Mouse (Mus musculus): Measurements from ENCODE around the gene Fam205a4. TPM values are rescaled to one million over a fixed set of nuclear protein-coding genes. Genes with fewer than 3 reads are reported as not detected.

Fam205a4 gene
- not detected for total RNA-seq (2023)

GRCm38 (mm10) chr4:41965758-41966157 is at the start of gene Fam205a4:
Gene Fam205a4, plus strand, starts transcription at chr4:41966058.

GRCm38 (mm10) chr4:41941272-41941671 is 24.6 kb upstream of the Fam205a4 start, which contains the start of gene Gm20878:
Gene Gm20878, plus strand, starts transcription at chr4:41941572.

Other genes starting within 250 kb of the Fam205a4 start
- 10 to 100 TPM; 61.7 to 62.9 TPM for gene Dctn3, start 242.9 kb upstream of the Fam205a4 start, total RNA-seq (2023)
- not detected for gene Arid3c, start 234.9 kb upstream of the Fam205a4 start, total RNA-seq (2023)
- gene Galt, start 210.8 kb upstream of the Fam205a4 start, total RNA-seq (2023) = 10 to 100 TPM; 35.1 to 40.0 TPM
- 10 to 100 TPM; 38.6 to 50.0 TPM for gene Sigmar1, start 209.9 kb upstream of the Fam205a4 start, total RNA-seq (2023)
- 1 to 10 TPM; 4.2 to 6.0 TPM for gene Ccl27a, start 191.8 kb upstream of the Fam205a4 start, total RNA-seq (2023)
- gene Gm21541, start 62.4 kb upstream of the Fam205a4 start, total RNA-seq (2023) = not detected
- under 1 TPM in 1 of 2 experiments, not detected in 1; 0.97 TPM for gene Gm20878, start 24.5 kb upstream of the Fam205a4 start, total RNA-seq (2023)
- not detected for gene Gm21093, start 68.7 kb downstream of the Fam205a4 start, total RNA-seq (2023)
- not detected for gene Gm3893, start 125.1 kb downstream of the Fam205a4 start, total RNA-seq (2023)
- gene Gm13304, start 148.8 kb downstream of the Fam205a4 start, total RNA-seq (2023) = not detected
- gene Gm13306, start 187.4 kb downstream of the Fam205a4 start, total RNA-seq (2023) = not detected
- not detected for gene Gm13305, start 202.5 kb downstream of the Fam205a4 start, total RNA-seq (2023)

Measured in monocyte, adult 59 days (primary cell).